Mouse (Mus musculus): ENCODE data around the gene Exosc5.
A peak's percentile ranks its signal among the peaks of the same experiment; 100 is the strongest.

Gene Exosc5

DNA sequence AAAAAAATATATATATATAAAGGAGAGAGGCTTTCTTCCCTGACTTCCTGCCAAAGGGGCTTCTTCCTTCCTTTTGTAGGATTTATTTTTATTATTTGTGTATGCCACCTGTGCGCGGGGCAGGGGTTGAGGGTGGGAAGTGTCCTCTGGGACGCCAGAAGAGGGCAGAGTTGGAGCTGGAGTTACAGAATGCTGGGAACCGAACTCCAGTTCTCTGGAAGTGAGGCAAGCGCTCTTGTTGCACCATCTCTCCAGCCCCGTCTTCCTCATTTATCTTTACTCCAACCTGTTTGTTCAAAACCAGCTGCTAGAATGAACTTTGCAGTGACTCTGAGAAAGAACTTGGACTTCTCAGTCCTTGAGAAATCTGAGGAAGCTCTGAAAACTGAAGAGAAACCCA lies 21.0 kb downstream of the Exosc5 start:
- no peak for DNase-seq (ENCODE audit: low spot score)

DNA sequence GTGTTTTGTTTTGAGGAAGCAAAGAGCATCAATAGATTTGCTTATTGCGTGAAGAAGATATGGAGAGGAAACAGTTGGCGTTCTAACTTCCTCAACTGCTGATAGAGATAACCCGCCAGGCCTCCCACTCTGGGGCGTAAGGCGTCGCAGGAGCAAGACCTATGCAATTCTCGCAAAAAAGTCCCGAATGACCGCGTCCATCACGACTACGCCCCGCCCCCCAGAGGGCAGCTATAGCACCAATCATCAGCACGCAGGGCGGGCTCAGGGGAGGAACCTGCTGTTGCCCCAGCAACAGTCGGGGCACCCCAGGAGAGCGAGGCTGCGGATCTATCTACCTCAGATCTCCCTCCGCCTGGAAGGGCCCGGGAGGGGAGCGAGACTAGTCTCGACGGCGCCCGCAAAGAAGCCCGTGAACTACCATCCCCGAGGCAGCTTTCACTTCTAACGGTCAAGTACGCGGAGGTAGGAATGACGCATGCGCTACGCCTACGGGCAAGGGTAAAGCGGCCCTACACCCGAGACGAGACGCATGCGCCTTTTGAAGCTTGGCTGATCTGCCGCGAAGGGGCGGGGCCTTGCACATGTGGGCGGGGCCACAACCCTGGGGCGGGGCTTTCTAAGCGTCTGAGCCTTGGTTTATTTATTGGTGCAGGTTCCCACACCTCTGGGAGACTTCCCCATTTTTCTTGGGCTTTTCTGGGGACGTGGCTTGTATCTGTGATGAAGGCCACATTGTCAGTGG lies 21.7 kb downstream of the Exosc5 start, which contains the start of gene B9d2:
Gene B9d2, plus strand, starts transcription at position 267 of the 745 bp plus-strand sequence.
- peak; percentile 96 for DNase-seq (ENCODE audit: low spot score)

DNA sequence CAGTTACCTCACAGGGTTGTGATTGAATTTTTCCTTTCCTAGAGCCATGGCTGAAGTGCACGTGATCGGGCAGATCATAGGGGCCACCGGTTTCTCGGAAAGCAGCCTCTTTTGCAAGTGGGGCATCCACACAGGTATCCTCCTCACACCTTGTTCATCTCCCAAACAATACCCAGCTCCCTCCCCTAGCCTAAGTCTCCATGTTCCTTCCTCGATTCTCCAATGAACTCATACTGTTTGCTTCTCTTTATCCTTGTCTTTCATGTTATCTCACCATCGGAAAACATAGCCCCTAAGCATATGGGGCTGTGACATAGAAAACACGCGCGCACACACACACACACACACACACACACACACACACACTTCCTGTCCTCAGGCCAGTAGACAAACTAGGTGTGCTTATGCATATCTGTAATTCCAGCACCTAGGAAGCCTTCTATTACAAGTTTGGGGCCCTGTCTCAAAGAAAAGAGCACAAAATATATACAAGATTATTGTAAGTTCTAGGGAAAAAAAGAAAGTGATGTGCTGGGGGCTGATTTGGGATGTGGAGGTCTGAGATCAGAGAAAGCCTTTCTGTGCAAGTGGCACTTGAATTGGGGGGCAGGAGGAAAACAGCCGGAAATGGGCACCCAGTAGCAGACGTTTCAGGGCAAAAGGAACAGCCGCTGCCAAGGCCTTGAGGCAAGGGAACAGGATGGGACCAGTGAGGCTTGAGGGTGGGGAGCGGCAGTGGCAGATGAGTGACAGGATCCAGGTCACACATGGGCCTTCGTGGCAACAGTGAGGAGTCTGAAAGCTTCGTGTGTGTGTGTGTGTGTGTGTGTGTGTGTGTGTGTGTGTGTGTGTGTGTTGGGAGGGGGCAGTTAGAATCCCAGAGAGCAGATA lies 22.6 kb downstream of the Exosc5 start:
- no peak for DNase-seq (ENCODE audit: low spot score)

DNA sequence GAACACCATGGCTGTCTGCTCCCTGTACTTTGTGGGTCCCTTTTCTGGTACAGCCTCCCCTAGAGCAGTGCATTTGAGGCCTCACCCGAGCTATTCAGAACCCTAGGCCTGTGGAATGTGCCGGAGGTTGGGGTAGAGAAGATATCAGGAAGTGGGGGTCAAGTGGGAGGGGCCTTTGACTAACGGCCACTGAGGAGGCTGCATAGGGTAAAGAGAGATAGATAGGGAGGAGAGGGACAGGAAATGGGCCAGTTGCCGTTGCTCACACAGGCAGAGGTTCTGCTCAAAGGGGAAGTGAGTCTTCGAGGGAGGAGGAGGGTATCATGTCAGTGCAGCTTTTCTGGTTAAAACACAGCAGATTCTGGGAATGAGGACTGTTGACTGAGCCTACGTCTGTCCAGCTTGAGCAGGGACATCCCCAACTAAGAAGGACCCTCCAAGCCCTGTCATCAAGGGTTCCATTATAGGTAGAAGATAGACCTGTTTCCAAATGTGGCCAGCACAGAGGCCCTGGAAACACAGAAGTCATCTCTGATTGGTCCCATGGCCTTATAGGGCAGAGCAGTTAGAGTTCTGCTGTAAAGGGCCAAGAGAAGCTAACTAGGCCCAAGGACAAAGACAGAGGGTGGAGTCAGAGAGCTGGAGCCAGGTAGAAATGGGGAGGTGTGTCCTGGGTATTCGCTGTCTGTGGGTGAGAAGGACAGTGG lies 24.7 kb downstream of the Exosc5 start:
- DNase-seq (ENCODE audit: low spot score) = no peak

DNA sequence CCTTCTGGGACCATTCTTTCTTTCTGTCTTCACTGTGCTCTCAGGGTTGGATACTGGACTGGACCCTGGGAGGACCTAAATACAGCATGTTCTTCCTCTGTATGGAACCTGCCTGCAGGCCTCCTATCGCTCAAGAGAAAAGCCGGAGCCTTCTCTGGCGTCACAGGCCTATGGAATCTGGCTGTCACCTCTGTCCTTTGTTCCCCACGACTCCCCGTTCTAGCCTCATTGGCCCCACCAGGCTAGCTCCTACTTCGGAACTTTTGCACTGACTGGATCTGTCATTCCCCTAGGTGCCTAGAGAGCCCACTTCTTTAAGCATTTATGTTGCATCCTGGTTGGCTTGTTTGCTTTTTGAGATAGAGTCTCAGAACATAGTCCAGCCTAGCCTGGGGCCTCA lies 25.7 kb downstream of the Exosc5 start:
- no peak for DNase-seq (ENCODE audit: low spot score)

DNA sequence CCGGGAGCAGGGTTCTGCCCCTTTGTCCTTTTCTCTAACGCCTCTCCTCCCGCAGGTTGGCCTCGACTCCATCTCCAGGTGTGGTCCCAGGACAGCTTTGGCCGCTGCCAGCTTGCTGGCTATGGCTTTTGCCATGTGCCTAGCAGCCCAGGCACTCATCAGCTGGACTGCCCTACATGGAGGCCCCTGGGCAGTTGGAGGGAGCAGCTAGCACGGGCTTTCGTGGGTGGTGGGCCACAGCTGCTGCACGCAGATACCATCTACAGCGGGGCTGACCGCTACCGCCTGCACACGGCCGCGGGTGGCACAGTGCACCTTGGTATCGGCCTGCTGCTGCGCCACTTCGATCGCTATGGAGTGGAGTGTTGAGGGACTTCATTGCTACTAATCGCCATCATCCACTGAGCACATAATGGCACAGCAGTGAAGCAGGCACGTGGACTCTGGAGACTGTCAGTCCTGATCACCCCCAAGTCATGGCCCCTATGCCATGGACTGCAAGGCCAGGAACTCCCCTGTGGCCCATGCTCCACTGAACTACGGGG lies 27.0 kb downstream of the Exosc5 start:
- DNase-seq (ENCODE audit: low spot score) = no peak

DNA sequence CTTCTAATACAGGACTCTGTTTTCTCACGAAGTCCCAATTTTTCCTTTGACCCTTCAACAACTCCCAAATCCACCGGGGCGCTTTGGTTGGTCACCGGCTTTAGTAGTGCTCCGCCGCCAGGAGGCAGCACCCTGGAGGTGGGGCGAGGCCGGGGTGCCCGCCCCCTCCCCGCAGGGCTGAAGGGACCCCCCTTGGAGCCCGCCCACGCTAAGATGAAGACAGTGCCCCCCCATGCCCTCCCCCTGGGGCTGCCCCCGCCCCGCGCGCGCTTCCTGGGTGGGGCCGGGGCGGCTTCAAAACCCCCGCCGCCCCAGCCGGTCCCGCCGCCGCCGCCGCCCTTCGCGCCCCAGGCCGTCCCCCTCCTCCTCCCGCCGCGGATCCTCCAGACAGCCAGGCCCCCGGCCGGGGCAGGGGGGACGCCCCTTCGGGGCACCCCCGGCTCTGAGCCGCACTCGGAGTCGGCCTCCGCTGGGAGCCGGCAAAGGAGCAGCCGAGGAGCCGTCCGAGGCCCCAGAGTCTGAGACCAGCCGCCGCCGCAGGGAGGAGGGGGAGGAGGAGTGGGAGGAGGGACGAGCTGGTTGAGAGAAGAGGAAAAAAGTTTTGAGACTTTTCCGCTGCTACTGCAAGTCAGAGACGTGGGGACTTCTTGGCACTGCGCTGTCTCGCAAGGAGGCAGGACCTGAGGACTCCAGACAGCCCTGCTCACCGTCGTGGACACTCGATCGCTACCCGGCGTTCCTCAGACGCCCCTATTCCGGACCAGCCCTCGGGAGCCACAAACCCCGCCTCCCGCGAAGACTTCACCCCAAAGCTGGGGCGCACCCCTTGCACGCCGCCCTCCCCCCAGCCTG lies 27.9 kb downstream of the Exosc5 start, which contains the start of gene Tgfb1:
Gene Tgfb1, plus strand, starts transcription at position 323 of the 852 bp plus-strand sequence.
- DNase-seq (ENCODE audit: low spot score) = peak; percentile 58

DNA sequence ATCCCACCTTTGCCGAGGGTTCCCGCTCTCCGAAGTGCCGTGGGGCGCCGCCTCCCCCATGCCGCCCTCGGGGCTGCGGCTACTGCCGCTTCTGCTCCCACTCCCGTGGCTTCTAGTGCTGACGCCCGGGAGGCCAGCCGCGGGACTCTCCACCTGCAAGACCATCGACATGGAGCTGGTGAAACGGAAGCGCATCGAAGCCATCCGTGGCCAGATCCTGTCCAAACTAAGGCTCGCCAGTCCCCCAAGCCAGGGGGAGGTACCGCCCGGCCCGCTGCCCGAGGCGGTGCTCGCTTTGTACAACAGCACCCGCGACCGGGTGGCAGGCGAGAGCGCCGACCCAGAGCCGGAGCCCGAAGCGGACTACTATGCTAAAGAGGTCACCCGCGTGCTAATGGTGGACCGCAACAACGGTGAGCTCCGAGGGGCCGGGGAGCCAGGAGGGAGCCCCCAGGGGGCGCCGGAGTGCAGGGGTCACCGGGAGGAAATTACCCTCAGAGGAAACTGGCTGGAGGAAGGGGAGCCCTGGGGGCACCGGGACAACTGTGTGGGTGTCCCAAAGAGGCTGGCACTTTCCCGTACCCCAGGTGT lies 28.9 kb downstream of the Exosc5 start:
- DNase-seq (ENCODE audit: low spot score) = no peak

DNA sequence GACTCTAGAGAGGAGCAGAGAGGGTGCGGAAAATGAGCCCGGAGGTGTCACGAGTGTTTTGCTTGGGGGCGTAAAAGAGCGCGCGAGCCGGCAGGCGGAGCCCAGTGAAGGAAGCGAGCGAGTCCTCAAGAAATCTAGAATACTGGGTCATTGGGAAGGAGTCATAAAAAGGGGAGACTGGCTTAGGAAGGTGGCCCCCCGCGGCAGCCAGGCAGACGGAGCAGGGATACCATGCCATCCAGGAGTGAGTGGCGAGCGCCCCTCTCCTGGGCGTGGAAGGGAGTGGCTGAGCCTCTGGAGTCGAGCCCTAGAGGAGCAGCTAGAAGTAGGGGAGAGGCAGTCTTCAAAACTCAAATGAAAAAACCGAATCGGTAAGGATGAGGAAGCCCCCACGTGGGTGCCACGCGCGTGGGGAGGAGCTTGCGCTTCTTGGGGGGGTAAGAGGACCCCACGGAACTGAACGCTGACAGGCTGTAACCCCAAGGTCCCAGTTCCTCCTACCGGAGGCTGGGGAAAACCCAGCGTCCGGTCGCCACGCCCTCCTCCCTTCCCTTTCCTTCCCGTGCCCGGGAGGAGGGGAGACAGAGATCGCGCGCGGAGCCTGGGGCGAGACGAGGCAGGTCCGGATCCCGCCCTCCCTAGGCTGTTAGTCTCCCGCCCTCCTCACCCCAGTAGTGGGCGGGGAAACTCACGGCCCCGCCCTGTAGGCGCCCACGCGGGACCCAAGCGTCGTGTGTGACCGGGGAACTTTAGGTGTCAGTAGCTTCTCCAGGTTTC lies 30.0 kb downstream of the Exosc5 start:
- no peak for DNase-seq (ENCODE audit: low spot score)

DNA sequence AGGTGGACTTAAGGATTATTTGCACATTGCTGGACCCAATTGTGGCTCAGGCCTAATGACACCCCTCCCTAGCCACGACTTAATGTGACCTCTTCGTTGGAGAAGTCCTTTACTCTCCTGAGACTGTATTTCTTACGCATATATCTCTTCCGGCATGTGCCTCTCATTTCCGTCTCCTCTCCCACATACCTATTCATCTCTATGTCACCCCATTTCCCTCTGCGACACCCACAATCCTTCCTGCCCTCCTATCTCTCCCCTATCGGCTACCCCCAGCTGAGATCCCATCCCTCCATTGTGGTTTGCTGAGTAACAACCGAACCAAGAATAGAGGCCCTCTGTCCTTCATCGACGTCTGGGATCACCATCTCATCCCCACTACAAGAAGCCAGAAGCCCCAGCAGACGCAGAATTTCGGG lies 30.6 kb downstream of the Exosc5 start:
- DNase-seq (ENCODE audit: low spot score) = no peak

DNA sequence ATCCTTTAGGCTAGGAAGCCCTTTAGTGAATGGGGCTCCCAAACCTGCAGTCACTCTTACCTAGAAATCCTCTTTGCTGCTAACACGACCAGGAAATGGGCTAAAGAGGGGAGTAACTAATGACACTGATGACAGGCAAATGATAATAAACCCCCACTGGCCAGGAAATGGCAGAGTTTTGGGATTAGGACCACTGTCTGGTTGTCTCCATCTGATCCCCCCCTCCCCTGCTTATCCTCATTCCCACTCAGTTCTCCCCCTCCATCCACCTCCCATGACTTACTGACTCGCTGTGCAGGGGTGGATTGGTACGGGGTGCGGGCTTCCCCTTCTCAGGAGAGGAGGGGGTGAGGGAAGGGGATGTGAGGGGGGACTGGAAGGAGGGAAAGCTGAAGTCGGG lies 31.1 kb downstream of the Exosc5 start:
- no peak for DNase-seq (ENCODE audit: low spot score)

DNA sequence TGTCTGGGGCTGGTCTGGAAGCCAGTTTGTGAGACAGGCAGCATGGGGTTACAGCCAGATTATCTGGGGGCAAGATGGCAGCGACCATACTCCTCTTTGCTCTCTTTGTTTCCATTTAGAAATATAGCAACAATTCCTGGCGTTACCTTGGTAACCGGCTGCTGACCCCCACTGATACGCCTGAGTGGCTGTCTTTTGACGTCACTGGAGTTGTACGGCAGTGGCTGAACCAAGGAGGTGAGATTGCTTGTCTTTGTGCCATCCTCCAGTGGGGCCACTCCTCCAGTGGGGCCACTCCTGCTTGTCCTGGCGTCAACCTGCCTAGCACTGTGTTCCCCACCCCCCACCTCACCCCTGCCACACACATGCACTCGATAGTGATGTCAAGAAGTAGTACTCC lies 35.1 kb downstream of the Exosc5 start:
- DNase-seq (ENCODE audit: low spot score) = no peak

DNA sequence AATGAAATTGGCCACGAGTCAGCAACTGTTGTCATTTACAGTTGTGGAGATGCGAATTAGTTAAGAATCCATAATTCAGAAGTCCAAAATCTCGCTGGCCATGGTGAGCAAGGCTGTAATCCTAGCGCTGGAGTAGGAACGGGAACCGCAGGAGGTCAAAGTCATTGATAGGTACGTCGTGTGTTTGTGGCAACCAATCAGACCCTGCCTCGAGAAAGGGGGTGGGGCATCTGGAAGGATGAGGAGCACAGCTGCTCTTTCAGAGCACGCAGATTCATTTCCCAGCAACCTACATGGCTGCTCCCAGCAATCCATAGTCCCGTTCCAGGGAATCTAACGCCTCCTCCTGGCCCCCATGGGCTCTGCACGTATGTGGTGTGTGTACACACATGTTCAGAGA lies 40.9 kb downstream of the Exosc5 start:
- DNase-seq (ENCODE audit: low spot score) = no peak

DNA sequence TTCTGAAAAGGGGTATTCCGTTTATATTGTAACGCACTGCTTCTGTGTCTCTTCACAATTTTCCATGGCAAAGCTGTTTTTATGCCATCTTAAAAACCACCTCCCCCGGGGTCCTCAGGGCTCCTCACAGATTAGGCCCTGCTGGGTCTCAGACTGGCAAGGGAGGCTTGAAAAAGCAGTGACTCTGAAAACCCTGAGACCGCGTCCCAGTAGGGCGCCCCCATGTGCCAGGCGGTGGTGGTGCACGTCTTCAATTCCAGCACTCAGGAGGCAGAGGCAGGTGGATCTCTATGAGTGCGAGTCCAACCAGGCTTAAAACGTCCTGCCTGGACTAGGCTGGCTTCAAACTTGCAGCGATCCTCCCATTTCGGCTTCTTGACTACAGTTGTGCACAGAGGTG lies 41.8 kb downstream of the Exosc5 start:
- DNase-seq (ENCODE audit: low spot score) = no peak

DNA sequence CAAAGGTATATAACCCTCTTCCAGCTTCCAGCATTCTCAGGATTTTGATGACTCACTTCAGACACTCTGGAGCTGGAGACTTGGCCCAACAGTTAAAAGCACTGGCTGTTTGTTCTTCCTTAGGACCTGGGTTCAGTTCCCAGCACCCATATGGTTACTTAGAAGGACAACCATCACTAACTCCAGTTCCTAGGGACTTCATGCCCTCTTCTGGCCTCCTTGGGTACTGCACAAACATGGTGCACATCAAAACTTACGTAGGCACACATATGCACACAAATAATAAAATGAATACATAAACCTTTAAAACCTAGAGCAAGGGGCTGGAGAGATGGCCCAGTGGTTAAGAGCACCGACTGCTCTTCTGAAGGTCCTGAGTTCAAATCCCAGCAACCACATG lies 43.4 kb downstream of the Exosc5 start:
- DNase-seq (ENCODE audit: low spot score) = no peak

DNA sequence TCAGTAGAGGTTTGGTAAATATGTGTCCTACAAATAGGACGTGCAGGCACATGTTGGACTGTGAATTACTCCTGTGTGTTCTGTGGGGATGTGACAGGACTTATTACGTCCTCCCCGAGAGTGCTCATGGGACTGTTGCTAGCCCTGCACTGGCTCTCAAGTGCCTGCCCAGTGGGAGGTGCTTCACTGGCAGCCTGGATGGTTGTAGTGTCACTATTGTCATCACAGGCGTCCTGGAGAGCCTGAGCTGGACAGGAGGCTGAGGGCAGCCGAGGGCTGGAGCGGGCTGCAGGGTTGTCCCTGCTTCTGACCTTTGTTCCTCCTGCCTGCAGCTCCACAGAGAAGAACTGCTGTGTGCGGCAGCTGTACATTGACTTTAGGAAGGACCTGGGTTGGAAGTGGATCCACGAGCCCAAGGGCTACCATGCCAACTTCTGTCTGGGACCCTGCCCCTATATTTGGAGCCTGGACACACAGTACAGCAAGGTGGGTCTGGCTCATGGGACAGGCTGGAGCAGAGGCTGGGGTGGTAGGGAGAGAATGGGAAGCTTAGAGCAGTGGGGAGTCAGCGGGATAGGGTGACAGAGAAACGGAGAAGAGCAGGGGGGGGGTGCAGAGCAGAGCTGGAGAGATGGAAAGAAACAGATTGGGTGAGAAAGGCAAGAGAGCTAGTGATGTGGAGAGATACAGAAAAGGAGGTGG lies 45.0 kb downstream of the Exosc5 start:
- DNase-seq (ENCODE audit: low spot score) = no peak

DNA sequence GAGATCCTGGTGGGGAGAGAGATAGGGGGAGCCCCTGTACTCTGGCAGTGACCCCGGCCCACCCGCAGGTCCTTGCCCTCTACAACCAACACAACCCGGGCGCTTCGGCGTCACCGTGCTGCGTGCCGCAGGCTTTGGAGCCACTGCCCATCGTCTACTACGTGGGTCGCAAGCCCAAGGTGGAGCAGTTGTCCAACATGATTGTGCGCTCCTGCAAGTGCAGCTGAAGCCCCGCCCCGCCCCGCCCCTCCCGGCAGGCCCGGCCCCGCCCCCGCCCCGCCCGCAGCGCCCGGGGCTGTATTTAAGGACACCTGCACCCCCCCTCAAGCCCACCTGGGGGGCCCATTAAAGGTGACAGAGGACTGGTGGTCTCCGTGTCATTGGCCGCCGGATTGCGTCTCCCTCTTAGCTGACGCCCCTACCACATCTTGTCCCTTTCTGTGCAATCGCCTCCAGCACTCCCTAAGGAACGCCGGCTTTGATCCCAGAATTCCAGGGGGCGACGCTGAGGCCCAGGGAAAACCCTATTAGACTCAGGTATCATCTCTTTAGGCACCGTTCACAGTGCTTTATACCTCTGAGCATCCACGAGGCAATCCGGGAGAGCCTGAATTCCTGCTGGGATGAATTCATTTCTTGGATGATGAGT lies 45.9 kb downstream of the Exosc5 start:
- no peak for DNase-seq (ENCODE audit: low spot score)

DNA sequence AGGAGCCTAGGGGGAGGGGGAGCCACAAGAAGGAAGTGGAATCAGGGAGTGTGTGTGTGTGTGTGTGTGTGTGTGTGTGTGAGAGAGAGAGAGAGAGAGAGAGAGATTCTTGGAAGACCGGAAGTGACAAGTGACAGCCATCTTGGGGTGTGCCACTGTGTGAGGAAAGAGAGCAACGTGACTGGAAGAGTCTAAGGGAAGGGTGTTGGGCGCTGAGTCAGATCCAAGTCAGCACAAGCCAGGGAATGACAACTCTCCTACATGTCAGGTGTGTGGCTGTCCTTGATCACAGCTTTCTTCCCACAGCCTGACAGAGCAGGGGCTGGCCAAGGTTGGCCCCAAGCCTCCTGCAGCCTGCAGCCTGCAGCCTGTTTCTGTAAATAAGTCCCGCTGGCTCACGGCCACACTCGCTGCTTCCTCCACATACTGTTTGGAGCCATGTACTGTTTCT lies 46.9 kb downstream of the Exosc5 start:
- no peak for DNase-seq (ENCODE audit: low spot score)

Data from ovary, postnatal 14 days (tissue).